Mouse (Mus musculus) A20 (cell line): ENCODE measurements around the gene A030014E15Rik.
"Not testable (repeated sequence)": the region's sequence is repeated elsewhere in the genome, so short reads cannot be mapped to it uniquely, and the experiment has no call there.

ENCODE experiments used
- DNase-seq: peaks from one replicate; pipeline ENCODE4 v3.0.0-alpha.2; 2011; ENCODE audit warnings: low read depth, low spot score

The A030014E15Rik gene

GRCm38 (mm10) chr1:82924650-82925049 is at the start of gene A030014E15Rik:
Gene A030014E15Rik (plus strand): TSS chr1:82924917.
- no peak for DNase-seq

- peak; percentile 69 for DNase-seq
Measured at GRCm38 (mm10) chr1:82879172-82879571, 45.5 kb upstream of the A030014E15Rik start.

GRCm38 (mm10) chr1:82880196-82880595 is 44.5 kb upstream of the A030014E15Rik start:
- DNase-seq: no peak

GRCm38 (mm10) chr1:82893269-82893668 is 31.4 kb upstream of the A030014E15Rik start:
- no peak for DNase-seq

GRCm38 (mm10) chr1:82900567-82900966 is 24.1 kb upstream of the A030014E15Rik start:
- no peak for DNase-seq

GRCm38 (mm10) chr1:82901201-82901600 is 23.5 kb upstream of the A030014E15Rik start:
- no peak for DNase-seq

GRCm38 (mm10) chr1:82905886-82906285 is 18.8 kb upstream of the A030014E15Rik start:
- no peak for DNase-seq

- DNase-seq: no peak
Measured at GRCm38 (mm10) chr1:82913025-82913424, 11.7 kb upstream of the A030014E15Rik start, which contains the start of gene A030005L19Rik. Gene A030005L19Rik (plus strand): TSS chr1:82913325.

- DNase-seq: not testable (repeated sequence)
Measured at GRCm38 (mm10) chr1:82913434-82913833, 11.3 kb upstream of the A030014E15Rik start.

- not testable (repeated sequence) for DNase-seq
Measured at GRCm38 (mm10) chr1:82930558-82930957, 5.8 kb downstream of the A030014E15Rik start.

GRCm38 (mm10) chr1:82931326-82931725 is 6.6 kb downstream of the A030014E15Rik start, which contains the start of gene Gm6217:
Gene Gm6217 (minus strand): TSS chr1:82931399.
- DNase-seq: not testable (repeated sequence)

GRCm38 (mm10) chr1:82938666-82939065 is 13.9 kb downstream of the A030014E15Rik start:
- no peak for DNase-seq

GRCm38 (mm10) chr1:82942505-82942904 is 17.8 kb downstream of the A030014E15Rik start:
- not testable (repeated sequence) for DNase-seq

- DNase-seq: not testable (repeated sequence)
Measured at GRCm38 (mm10) chr1:82943295-82943694, 18.6 kb downstream of the A030014E15Rik start, which contains the start of gene A030003K21Rik. Gene A030003K21Rik (minus strand): TSS chr1:82943388.

GRCm38 (mm10) chr1:82946029-82946428 is 21.3 kb downstream of the A030014E15Rik start:
- DNase-seq: not testable (repeated sequence)

- DNase-seq: no peak
Measured at GRCm38 (mm10) chr1:82948601-82949000, 23.9 kb downstream of the A030014E15Rik start.

- not testable (repeated sequence) for DNase-seq
Measured at GRCm38 (mm10) chr1:82955913-82956312, 31.2 kb downstream of the A030014E15Rik start, which contains the start of gene Gm7544. Gene Gm7544 (minus strand): TSS chr1:82956013.

GRCm38 (mm10) chr1:82959870-82960385 is 35.2 kb downstream of the A030014E15Rik start, which contains the start of gene Gm47955:
Gene Gm47955 (plus strand): TSS chr1:82960286.
- no peak for DNase-seq

- DNase-seq: no peak
Measured at GRCm38 (mm10) chr1:82966413-82966812, 41.7 kb downstream of the A030014E15Rik start.

- DNase-seq: no peak
Measured at GRCm38 (mm10) chr1:82972046-82972445, 47.3 kb downstream of the A030014E15Rik start.

- peak; percentile 13 for DNase-seq
Measured at GRCm38 (mm10) chr1:82973244-82973643, 48.5 kb downstream of the A030014E15Rik start.

GRCm38 (mm10) chr1:82973901-82974300 is 49.2 kb downstream of the A030014E15Rik start:
- DNase-seq: no peak

GRCm38 (mm10) chr1:82974342-82974741 is 49.6 kb downstream of the A030014E15Rik start:
- no peak for DNase-seq
